Mouse (Mus musculus): ENCODE measurements around the gene Rab43. TPM values are rescaled to one million over a fixed set of nuclear protein-coding genes. Genes with fewer than 3 reads are reported as not detected.

The Rab43 gene
- polyA plus RNA-seq, 1 experiment from 2014 or later = 12.5 TPM

DNA sequence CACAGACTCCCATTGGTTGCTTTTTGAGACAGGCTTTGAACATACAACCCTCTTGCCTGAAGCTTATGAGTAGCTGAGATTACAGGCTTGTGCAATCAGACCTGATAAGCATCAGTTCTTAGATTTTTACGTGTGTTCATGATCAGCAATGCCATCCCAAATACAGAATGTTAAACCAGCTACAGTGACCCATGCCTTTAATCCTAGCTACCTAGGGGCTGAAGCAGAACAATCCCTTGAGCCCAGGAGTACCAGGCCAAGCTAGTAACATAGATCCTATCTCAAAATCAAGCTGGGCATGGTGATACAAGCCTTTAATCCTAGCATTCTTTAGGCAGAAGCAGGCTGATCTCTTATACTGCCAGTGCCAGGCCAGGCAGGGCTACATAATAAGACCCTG is 7.9 kb downstream of the Rab43 start:
- Histone ChIP-seq H3K9me3 (ENCODE audit: low read depth, low read length) (no peaks in the 10 kb centered on the region), H3K27ac (ENCODE audit: low read depth) (no peak overlapping the region), H3K4me3 (ENCODE audit: low read depth, low read length) (no peak overlapping the region), H3K9ac (no peak overlapping the region), H3K4me2 (no peak overlapping the region), H3K4me1 (ENCODE audit: insufficient read depth) (no peaks in the 10 kb centered on the region), H3K27me3 (ENCODE audit: insufficient read depth, low read length) (no peaks in the 10 kb centered on the region), H3K36me3 (ENCODE audit: insufficient read depth) (0 out of 2 replicates have a peak, but pooled peaks cover 11% of the 10 kb centered on the region)
- 77% methylated on average over 1 of the region's 1 CpGs for WGBS
- ATAC-seq (ENCODE audit: insufficient read depth) (no peak), DNase-seq (no peak)
- no peak for TF ChIP-seq CTCF (IDR thresholded peaks at IDR 0.05; ENCODE audit: low read depth)

DNA sequence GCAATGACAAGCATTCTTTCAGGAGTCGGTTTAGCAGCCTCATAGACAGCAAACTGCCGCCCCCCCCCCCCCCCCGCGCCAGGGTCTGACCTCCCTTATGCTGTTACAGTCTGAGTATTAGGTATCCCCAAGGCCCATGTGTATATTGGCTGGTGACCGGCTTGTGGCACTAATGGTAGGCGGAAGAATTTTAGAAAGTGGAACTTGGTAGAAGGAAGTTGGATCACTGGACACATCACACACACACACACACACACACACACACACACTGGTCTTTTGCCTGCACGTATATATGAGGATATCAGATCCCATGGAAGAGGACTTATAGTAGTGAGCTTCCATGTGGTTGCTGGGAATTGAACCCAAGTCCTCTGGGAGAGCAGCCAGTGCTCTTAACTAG is 9.5 kb downstream of the Rab43 start:
- H3K27ac ChIP-seq (ENCODE audit: low read depth) = no peak overlapping the region
- WGBS = 78% methylated on average over 7 of the region's 7 CpGs
- H3K4me2 ChIP-seq = no peak overlapping the region
- H3K9me3 ChIP-seq (ENCODE audit: low read depth, low read length) = no peaks in the 10 kb centered on the region
- no peak overlapping the region for H3K9ac ChIP-seq
- 0 out of 2 replicates have a peak, but pooled peaks cover 11% of the 10 kb centered on the region for H3K36me3 ChIP-seq (ENCODE audit: insufficient read depth)
- TF ChIP-seq CTCF (IDR thresholded peaks at IDR 0.05; ENCODE audit: low read depth) = no peak
- H3K27me3 ChIP-seq (ENCODE audit: insufficient read depth, low read length) = no peaks in the 10 kb centered on the region
- no peaks in the 10 kb centered on the region for H3K4me1 ChIP-seq (ENCODE audit: insufficient read depth)
- DNase-seq (no peak), ATAC-seq (ENCODE audit: insufficient read depth) (no peak)
- no peak overlapping the region for H3K4me3 ChIP-seq (ENCODE audit: low read depth, low read length)

- WGBS = 82% methylated on average over 6 of the region's 6 CpGs
- H3K9ac ChIP-seq = no peak overlapping the region
- ATAC-seq (ENCODE audit: insufficient read depth) = no peak
- no peaks in the 10 kb centered on the region for H3K4me1 ChIP-seq (ENCODE audit: insufficient read depth)
- no peak for TF ChIP-seq CTCF (IDR thresholded peaks at IDR 0.05; ENCODE audit: low read depth)
- H3K27ac ChIP-seq (ENCODE audit: low read depth) = no peak overlapping the region
- H3K4me3 ChIP-seq (ENCODE audit: low read depth, low read length) = no peak overlapping the region
- no peak overlapping the region for H3K4me2 ChIP-seq
- H3K27me3 ChIP-seq (ENCODE audit: insufficient read depth, low read length) = no peaks in the 10 kb centered on the region
- H3K9me3 ChIP-seq (ENCODE audit: low read depth, low read length) = no peaks in the 10 kb centered on the region
- H3K36me3 ChIP-seq (ENCODE audit: insufficient read depth) = 0 out of 2 replicates have a peak, but pooled peaks cover 5% of the 10 kb centered on the region
- DNase-seq = no peak
Measured at GRCm38 (mm10) chr6:87799576-87799975, 12.4 kb downstream of the Rab43 start.

DNA sequence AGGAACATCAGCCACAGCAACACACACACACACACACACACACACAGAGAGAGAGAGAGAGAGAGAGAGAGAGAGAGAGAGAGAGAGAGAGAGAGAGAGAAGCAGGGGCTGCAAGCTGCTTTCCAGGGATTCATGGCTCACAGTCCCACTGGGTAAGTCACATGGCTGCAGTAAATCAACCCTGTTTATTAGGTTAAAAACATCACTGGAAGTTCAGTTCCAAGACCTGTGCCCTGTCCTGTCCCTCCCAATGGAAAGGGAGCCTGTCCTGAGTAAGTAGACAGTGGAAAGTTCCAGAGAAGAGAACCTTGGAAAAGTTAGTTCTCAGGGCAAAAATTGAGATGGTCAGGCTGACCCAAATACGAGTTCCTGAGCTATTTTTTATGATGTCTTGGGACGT is 14.6 kb downstream of the Rab43 start:
- no peak overlapping the region for H3K4me3 ChIP-seq (ENCODE audit: low read depth, low read length)
- no peak overlapping the region for H3K9ac ChIP-seq
- H3K4me1 ChIP-seq (ENCODE audit: insufficient read depth) = no peaks in the 10 kb centered on the region
- no peak for ATAC-seq (ENCODE audit: insufficient read depth)
- 37% methylated on average over 2 of the region's 2 CpGs for WGBS
- no peak for DNase-seq
- H3K27ac ChIP-seq (ENCODE audit: low read depth) = no peak overlapping the region
- peaks cover 17% of the 10 kb centered on the region for H3K36me3 ChIP-seq (ENCODE audit: insufficient read depth)
- no peak overlapping the region for H3K4me2 ChIP-seq
- TF ChIP-seq CTCF (IDR thresholded peaks at IDR 0.05; ENCODE audit: low read depth) = no peak
- H3K27me3 ChIP-seq (ENCODE audit: insufficient read depth, low read length) = no peaks in the 10 kb centered on the region
- H3K9me3 ChIP-seq (ENCODE audit: low read depth, low read length) = no peaks in the 10 kb centered on the region

DNA sequence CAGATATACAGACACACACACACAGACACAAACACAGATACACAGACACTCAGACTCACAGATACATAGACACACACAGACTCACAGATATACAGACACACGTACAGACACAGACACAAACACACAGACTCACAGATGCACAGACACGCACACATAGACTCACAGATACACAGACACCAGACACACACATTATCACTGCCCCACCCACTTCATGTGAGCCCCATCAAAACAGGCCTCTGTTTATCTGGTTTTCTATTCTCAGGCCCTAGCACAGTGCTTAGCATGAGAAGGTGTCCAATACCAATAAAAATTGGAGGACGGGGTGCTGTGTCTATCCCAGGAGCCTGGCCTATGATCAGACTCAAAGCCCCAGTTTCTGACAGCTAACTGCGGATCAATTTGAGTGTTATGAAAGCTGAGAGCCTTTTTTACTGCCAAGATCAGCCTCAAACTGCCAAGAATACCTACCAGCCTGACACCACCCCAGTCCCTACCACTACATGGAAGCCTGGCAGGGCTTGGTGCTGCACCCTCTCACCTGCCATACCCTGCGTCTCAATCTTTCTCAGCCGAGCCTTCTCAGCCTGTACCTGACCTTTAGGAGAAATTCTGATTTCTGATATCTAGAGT is 15.6 kb downstream of the Rab43 start:
- DNase-seq (no peak), ATAC-seq (ENCODE audit: insufficient read depth) (no peak)
- no peak for TF ChIP-seq CTCF (IDR thresholded peaks at IDR 0.05; ENCODE audit: low read depth)
- Histone ChIP-seq H3K27me3 (ENCODE audit: insufficient read depth, low read length) (no peaks in the 10 kb centered on the region), H3K9me3 (ENCODE audit: low read depth, low read length) (no peaks in the 10 kb centered on the region), H3K36me3 (ENCODE audit: insufficient read depth) (peaks cover 24% of the 10 kb centered on the region), H3K4me2 (no peak overlapping the region), H3K4me1 (ENCODE audit: insufficient read depth) (no peaks in the 10 kb centered on the region), H3K9ac (no peak overlapping the region), H3K4me3 (ENCODE audit: low read depth, low read length) (no peak overlapping the region), H3K27ac (ENCODE audit: low read depth) (no peak overlapping the region)
- WGBS = 84% methylated on average over 6 of the region's 6 CpGs

DNA sequence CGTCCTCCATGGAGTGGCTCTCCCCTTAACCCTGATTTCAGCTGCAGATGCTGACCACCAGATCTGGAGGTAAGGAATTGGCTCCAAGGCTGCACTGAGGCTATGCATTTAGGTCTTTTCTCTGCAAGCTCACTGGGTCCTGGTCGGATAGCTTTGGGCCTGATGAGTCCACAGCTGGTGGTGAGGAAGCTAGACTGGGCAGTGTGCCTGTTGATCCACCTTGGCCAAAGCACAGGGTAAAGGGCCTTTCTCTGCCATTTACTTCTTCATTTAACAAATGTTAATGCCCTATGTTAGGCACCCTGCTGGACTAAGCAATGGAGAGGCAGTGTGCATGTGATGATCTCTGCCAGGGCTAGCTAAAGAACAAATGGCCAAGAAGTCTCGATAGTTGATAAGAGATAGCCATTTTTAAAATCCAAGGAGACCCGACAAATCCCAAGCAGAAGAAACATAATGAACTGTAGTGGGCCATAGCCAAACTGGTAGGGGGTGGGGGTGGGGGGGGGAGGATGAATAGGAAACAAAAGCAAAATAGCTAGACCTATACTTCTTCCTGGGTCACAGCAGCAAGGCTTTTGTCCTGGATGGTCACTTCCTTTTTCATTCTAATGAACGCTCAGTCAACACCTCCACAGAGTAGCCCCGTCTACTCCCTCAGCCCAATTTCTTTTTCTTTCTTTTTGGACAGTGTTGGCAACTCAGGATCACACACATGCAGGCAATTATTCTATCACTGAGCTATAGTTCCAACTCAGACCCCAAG is 16.4 kb downstream of the Rab43 start:
- peaks cover 24% of the 10 kb centered on the region for H3K36me3 ChIP-seq (ENCODE audit: insufficient read depth)
- H3K4me2 ChIP-seq = no peak overlapping the region
- ATAC-seq (ENCODE audit: insufficient read depth) (no peak), DNase-seq (no peak)
- WGBS = 71% methylated on average over 6 of the region's 6 CpGs
- no peak for TF ChIP-seq CTCF (IDR thresholded peaks at IDR 0.05; ENCODE audit: low read depth)
- no peak overlapping the region for H3K27ac ChIP-seq (ENCODE audit: low read depth)
- H3K9me3 ChIP-seq (ENCODE audit: low read depth, low read length) = no peaks in the 10 kb centered on the region
- H3K4me1 ChIP-seq (ENCODE audit: insufficient read depth) = no peaks in the 10 kb centered on the region; the same call in 1 of the 2 replicates
- H3K27me3 ChIP-seq (ENCODE audit: insufficient read depth, low read length) = no peaks in the 10 kb centered on the region
- no peak overlapping the region for H3K4me3 ChIP-seq (ENCODE audit: low read depth, low read length)
- H3K9ac ChIP-seq = no peak overlapping the region

DNA sequence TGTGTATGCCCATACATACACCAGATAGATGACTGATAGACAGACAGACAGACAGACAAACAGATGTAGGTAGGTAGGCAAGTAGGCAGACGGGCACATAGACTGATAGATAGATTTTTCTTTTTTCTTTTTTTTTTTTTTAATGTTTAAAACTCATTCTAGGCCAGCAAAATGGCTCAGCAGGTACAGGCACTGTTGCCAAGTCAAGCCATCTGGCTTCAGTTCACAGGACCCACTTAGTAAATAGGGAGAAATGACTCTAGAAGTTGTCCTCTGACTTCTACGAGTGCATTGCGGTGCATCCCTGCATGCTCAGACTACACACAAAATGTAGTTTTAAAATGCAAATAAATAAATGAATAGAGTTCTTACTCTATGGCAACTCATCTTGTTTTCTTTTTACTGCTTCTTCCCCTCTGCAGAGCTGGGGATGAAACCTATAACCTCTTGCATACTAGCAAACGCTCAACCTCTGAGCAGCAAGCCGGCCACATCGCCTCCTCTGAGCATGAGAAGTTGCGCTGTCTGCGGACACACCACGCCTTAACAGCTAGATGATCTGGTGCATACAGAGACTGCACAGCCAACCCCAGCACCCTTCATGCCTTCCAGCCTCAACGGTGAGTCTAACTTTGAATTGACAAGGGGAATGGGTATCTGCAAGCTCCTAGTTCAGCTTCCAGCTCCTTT is 18.0 kb downstream of the Rab43 start:
- Histone ChIP-seq H3K4me2 (no peak overlapping the region), H3K4me3 (ENCODE audit: low read depth, low read length) (no peak overlapping the region), H3K4me1 (ENCODE audit: insufficient read depth) (peaks cover 7% of the 10 kb centered on the region; the same call in 1 of the 2 replicates), H3K9ac (no peak overlapping the region), H3K9me3 (ENCODE audit: low read depth, low read length) (no peaks in the 10 kb centered on the region), H3K27ac (ENCODE audit: low read depth) (no peak overlapping the region), H3K27me3 (ENCODE audit: insufficient read depth, low read length) (no peaks in the 10 kb centered on the region), H3K36me3 (ENCODE audit: insufficient read depth) (peaks cover 24% of the 10 kb centered on the region)
- WGBS = 89% methylated on average over 10 of the region's 10 CpGs
- ATAC-seq (ENCODE audit: insufficient read depth) (no peak), DNase-seq (no peak)
- TF ChIP-seq CTCF (IDR thresholded peaks at IDR 0.05; ENCODE audit: low read depth) = no peak
